Mouse (Mus musculus) testis, postnatal 14 days (tissue): ENCODE results near the gene Avpr1a.

Experiments used
- DNase-seq: peaks from one replicate; pipeline ENCODE4 v3.0.0; 2021; ENCODE audit warnings: low spot score

Avpr1a gene

DNA sequence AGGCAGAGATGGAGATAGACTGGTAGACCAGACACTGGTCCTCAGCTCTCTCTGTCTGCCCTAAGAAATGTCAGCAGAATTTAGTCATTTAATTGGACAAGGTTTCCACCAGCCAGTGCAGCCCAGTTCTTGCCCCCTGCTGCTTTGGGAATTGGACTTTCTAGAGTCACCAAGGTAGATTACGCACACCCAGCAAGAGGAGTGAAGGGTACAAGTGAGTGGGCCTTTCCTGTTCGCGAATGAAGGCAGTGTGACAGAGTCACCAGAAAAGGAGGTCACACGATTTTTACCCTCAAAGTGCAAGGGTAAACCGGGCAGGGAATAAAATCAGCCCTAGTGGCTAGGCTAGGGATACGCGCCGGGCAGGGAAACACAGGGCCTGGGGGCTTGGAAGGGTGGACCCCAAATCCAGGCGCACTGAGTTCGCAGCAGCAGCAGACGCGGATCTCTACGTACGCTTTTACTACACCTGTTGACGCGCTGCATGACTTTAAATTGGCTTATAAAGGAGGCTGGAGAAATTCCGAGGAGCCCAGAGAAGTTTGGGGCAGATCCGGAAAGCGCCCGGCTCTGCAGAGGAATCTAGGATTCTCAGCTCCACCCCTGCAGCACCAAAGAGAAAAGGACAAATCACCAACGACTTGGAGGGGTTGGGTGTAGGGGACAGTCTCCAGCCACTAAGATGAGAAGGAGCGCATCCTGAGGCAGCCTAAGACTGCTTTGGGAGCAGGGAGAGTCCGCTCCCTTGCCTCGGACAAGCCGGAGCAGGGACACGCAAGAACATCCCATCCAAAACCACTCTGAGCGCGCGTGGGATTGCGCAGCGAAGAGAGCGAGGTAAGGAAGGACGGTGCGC is at the start of gene Avpr1a:
TSS of gene Avpr1a (plus strand) at position 639 of the 856 bp plus-strand sequence.
- DNase-seq, result peak; percentile 8

DNA sequence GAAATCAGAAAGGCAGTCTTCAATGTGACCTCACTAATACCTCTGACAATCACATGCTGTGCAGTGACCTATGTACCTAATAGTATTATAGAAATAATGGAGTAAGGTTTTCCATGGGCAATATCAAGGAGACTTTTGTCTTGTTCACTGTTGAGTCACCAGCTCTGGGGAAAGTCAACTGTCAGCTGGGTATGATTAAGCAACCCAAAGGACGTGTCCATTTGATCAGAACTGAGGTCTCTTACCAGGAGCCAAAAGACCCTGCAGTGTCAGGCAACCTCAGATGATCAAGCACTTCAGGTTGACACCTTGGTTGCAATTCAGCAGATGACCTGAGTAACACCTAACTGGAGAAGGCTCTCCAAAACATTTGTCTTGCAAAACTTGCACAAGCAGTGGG is 46.0 kb upstream of the Avpr1a start:
- DNase-seq, result no peak

DNA sequence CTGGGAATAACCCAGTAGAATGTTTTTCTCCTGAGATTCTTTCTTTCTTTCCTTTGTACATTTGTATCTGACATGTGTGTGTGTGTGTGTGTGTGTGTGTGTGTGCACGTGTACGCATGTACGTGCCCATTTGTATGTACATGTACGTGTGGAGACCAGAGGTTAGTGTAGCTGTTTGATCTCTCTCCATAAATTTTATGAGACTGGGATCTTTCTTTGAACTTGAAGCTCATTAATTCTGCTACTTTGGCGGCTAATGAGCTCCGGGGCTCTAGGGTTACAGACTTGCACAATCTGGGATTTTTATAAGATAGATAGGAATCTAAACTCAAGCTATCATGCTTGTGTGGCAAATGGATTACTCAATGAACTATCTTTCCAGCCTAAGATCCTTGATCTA is 42.0 kb upstream of the Avpr1a start:
- no peak for DNase-seq

DNA sequence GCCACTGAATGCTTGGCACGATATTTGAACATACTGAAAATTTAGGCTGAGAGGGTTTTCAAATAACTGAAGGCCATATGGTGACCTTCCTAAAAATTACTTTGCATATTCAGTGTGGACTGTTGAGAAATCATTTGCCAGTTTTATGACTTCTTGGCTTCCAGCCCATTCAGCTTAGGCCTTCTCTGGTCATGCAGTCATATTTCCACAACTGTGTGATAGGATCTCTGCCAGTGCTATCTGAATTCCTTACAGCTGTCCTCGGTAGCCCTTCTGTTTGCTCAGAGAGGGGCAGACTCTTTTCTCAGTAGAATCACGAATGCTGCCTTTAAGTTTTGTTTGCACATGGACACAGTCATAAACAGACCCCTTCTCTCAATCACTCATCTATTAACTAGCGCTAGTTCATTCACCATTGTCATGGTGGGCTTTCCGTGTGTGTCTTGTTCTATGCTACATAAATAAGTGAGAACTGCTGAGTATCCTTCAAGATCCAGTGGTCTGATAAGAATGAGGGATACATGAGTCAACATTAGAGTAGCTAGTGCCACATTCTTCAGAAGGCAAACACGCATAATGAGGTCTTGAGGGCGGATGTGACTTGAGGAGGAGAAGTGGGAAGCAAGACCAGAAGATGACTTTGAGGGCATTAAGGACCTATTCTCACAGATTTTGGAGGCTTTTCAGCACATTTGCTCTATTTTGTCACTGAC is 39.4 kb upstream of the Avpr1a start:
- DNase-seq, result no peak

DNA sequence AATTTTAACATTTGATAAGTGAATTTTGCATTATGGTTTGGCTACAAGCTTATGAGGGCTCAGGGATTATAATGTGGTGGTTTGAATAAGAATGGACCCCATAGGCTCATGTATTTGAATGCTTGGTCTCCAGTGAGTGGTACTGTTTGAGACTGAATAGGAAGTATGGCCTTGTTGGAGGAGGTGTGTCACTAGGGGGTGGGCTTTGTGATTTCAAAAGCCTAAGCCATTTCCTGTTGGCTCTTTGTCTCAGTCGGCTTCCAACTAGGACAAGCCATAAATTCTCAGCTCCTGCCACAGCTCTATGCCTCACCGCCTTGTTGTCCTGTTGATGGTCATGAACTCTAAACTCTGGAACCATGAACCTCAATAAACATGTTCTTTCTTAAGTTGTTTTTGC is 37.5 kb upstream of the Avpr1a start:
- DNase-seq, result no peak

DNA sequence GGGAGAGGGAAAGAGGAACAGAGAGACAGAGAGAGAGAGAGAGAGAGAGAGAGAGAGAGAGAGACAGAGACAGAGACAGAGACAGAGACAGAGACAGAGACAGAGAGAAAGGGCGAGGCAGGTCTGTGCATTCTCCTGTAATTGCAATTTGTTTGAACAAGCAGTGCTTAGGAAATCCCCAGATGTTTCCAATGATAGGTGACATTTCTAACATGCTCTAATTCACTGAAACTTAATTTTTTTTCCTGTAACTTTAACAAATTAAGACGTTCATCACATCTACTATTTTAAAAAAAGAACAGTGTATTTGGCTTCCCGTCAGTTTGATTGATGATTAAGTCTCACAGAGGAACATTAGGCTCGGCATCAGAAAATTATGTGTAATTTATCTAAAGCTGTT is 15.6 kb upstream of the Avpr1a start:
- no peak for DNase-seq

DNA sequence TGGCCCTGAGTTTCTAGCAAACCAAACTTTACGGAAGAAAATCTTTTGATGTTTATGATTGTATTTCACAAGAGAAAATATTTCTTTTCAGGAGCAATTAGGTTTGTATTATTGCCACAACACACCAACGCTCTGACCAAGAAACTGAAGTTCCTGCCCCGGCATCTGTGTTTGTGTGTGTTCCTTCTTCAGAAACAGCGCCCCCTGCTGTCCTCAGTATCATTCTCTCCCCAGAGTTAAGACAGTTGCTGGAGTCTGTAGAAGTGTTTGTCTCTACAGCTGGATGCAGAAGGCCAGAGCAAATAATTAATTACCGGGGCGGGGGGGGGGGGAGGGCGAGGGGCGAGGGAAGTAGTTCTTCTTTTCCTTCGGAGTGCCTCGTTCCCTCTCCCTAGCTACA is 1.0 kb upstream of the Avpr1a start:
- peak; percentile 55 for DNase-seq

DNA sequence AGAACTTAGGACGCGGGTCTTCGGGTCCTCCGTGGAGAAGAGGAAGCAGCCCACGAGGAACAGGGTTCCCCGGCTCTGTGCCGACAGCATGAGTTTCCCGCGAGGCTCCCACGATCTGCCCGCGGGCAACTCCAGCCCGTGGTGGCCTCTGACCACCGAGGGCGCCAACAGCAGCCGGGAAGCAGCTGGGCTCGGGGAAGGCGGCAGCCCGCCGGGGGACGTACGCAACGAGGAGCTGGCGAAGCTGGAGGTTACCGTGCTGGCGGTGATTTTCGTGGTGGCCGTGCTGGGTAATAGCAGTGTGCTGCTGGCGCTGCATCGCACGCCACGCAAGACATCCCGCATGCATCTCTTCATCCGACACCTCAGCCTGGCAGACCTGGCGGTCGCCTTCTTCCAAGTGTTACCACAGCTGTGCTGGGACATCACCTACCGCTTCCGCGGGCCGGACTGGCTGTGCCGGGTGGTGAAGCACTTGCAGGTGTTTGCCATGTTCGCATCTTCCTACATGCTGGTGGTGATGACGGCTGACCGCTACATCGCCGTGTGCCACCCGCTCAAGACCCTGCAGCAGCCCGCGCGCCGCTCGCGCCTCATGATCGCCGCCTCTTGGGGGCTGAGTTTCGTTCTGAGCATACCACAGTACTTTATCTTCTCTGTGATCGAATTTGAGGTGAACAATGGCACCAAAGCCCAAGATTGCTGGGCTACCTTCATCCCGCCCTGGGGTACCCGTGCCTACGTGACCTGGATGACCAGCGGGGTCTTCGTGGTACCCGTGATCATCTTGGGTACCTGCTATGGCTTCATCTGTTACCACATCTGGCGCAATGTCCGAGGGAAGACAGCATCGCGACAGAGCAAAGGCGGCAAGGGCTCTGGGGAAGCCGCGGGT is 665 bp downstream of the Avpr1a start:
- DNase-seq, result peak; percentile 4

DNA sequence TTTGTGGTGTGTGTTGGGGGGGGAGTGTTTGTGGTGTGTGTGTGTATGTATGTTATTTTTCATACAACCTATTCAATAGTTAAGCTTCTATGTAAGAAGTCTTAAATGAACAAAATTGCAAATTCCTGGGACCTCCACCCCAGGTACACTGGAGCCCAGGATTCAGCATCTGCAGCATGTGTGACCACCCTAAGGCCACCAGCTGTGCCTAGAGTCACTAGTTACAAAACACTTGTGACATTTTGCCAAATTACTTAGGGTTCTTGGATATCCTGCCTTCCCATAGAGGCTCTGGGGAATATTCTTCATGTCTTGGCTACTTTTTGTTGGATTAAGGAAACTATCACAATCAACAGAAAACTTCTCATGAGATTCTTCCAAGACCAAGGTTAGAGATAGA is 1.6 kb downstream of the Avpr1a start:
- no peak for DNase-seq

DNA sequence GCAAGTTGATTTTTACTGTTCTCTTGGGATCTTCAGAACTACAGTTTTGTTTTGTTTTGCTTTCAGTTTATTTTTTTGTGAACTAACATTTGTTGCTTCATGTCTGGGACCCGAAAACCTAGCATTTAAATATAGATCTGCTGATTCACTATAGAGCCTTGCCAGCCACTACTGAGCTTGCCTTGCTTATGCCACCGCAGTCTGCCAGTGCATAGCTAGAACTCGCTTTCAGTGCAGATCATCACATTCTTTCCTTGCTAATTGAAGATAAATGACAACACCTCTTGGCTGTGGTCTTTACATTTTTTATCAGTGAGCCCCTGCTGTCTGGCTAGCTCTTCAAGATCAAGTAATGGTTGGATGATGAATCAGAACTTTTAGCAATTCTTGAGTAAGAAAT is 5.2 kb downstream of the Avpr1a start:
- DNase-seq, result no peak

DNA sequence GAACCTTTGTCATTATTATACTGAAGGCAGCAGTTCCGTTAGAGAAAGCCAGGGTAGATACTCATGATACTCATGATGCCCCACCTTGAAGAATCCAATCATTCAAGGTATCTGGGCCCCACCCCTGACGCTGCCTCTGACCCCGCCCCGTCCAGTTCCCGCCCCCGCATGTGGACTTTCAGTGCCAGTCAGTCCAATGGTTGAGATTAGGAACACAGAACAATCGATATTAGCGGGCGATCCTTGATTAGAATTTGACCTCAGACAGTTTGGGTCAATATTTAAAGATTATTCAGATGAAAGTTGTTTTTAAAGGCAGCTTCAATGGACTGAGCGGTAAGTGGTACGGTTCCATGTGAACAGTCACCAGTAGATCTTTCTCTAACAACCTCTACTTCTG is 7.5 kb downstream of the Avpr1a start:
- DNase-seq, result no peak

DNA sequence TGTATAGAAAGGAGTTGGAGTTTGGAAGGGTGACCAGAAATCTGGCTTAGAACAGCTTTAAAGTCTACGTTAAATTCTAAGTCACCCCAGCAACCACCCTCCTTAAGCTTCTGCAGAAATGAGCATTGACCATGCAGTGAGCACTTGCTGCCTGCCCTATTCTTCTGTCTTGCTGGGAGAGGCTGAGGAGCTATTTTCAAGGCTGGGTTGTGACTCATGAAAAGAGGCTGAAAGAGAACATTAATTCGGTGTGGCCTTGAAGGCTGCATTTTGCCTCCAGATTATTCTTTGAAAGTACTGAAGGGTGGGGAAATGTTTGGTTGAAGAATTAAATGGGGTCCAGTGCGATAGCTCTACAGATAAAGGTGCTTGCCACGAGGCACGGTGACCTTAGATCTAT is 28.5 kb downstream of the Avpr1a start:
- DNase-seq, result no peak

DNA sequence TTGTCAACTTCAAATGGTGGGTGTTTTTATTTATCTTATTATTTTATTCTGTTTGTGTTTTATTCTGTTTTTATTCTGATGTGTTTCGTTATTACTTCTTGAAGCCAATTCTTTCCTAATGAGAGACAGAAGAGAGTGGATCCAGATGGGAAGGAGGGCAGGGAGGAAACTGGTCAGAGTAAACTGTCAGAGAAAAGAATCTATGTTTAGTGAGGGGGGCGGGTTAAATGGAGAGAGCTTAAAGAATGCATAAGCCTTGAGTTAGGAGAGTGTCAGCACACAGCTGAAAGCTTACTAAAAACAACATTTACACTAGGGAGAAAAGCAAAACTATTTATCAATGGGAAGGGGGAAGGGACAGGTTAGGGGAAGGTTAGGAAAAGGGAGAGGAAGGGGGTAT is 50.3 kb downstream of the Avpr1a start:
- no peak for DNase-seq

DNA sequence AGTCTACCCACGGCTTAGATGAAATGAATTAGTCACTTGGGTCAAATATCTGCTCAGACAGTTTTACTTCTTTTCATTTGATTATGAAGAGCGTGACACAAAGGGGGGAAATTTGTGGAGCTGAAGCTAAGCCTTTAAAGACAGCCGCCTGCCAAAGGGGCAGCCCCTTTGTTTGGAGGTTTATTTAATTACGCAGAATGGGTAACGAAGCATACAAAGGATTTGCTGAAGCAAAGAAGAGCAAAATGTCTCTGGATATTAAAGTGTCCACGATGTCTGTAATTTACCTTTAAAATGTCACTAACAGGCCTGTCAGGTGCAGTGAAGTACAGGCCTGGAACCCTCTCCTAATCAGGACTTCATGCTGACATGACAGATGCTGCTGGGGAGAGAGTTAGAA is 51.0 kb downstream of the Avpr1a start:
- DNase-seq, result no peak
